Mouse (Mus musculus): ENCODE measurements at regions not wholly inside any gene's neighbourhood (a gene's known extent, or its start where the extent isn't known, plus 50 kb on each side); places are given as distances from the start of the nearest gene placed in this dataset.

- TF ChIP-seq GATA1 (IDR thresholded peaks at IDR 0.05; ENCODE audit: low read length): no peak
- no peak for TF ChIP-seq TAL1 (IDR thresholded peaks at IDR 0.05; ENCODE audit: low read length)
These were observed 70.5 kb downstream of the Rchy1 start for GRCm38 (mm10) chr5:91892338-91892737.
